Mouse (Mus musculus): ENCODE measurements at regions not wholly inside any gene's neighbourhood (a gene's known extent, or its start where the extent isn't known, plus 50 kb on each side); places are given as distances from the start of the nearest gene placed in this dataset.

- no peak for TF ChIP-seq ZC3H11A (IDR thresholded peaks at IDR 0.05; ENCODE audit: borderline replicate concordance, low read depth, low read length)
- TF ChIP-seq ZNF384 (IDR thresholded peaks at IDR 0.05; ENCODE audit: low read depth, low read length): no peak
- no peak for TF ChIP-seq HCFC1 (IDR thresholded peaks at IDR 0.05; ENCODE audit: borderline replicate concordance, insufficient read depth, low read length)
These were observed 107.9 kb downstream of the Mab21l3 start for GRCm38 (mm10) chr3:101740906-101741305.

All from ES-E14 (cell line).